Mouse (Mus musculus): Measurements from ENCODE around the gene Nfkb1. TPM values are rescaled to one million over a fixed set of nuclear protein-coding genes. Genes with fewer than 3 reads are reported as not detected.

The Nfkb1 gene
- polyA plus RNA-seq, 1 experiment from 2014 or later, result 18.9 TPM

DNA sequence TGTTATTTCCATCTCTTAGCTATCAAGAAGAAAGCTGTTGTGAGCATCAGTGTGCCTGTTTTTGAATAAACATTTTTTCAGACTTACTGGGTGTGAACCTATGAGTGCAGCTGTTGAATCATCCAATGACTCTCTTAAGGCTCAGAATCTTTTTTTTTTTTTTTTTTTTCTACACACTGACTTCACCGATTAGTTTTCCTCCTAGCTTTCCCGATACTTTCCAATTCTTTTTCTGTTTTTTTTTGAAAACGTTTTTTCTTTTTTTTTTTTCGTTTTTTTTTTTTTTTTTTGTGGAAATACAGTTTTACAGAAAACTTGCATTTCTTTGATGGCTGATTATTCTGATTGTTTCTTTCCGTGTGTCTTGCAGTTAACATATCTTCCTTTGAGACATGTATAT, 138.5 kb downstream of the Nfkb1 start:
- Histone ChIP-seq H3K4me3 (ENCODE audit: low read depth, low read length) (no peak overlapping the region), H3K9ac (replicated peaks; ENCODE audit: low read length) (no peak overlapping the region), H3K4me1 (ENCODE audit: control insufficient read depth, insufficient read depth, low read length) (no peaks in the 10 kb centered on the region), H3K4me2 (ENCODE audit: low read depth, low read length) (no peak overlapping the region), H3K36me3 (replicated peaks; ENCODE audit: control insufficient read depth, insufficient read depth, low read depth, low read length) (no peaks in the 10 kb centered on the region), H3K27me3 (ENCODE audit: control insufficient read depth, insufficient read depth, low read length) (no peaks in the 10 kb centered on the region), H3K27ac (replicated peaks; ENCODE audit: low read depth, low read length) (no peak overlapping the region), H3K9me3 (replicated peaks; ENCODE audit: control insufficient read depth, low read length) (no peaks in the 10 kb centered on the region)
- DNase-seq (ENCODE audit: low spot score) (no peak), ATAC-seq (replicated peaks; ENCODE audit: insufficient number of reproducible peaks, low FRiP score, low TSS enrichment, low read depth) (no peak)
- 78% methylated on average over 5 of the region's 5 CpGs for WGBS

DNA sequence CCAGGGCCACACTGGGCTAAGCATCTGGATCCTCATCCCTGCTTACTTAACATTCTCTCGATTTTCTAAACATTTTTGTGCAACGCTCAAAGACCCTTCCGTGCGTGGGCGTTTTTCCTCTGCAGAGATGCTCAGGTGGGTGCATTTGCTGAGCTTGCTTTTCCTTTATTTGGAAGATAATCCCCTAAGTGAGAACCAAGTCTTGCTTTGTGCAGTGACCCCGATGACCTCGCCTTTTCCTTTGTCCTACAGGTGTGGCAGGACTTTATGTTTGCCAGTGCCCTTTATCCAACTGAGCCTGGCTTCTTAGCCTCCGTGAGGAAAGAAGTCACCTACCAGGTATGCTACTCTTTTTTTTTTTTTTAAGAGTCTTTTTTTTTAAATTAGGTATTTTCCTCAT, 144.0 kb downstream of the Nfkb1 start:
- H3K4me2 ChIP-seq (ENCODE audit: low read depth, low read length), result no peak overlapping the region
- no peaks in the 10 kb centered on the region for H3K27me3 ChIP-seq (ENCODE audit: control insufficient read depth, insufficient read depth, low read length)
- H3K4me3 ChIP-seq (ENCODE audit: low read depth, low read length), result no peak overlapping the region
- no peak overlapping the region for H3K27ac ChIP-seq (replicated peaks; ENCODE audit: low read depth, low read length)
- no peaks in the 10 kb centered on the region for H3K9me3 ChIP-seq (replicated peaks; ENCODE audit: control insufficient read depth, low read length)
- DNase-seq (ENCODE audit: low spot score) (no peak), ATAC-seq (replicated peaks; ENCODE audit: insufficient number of reproducible peaks, low FRiP score, low TSS enrichment, low read depth) (no peak)
- 70% methylated on average over 8 of the region's 8 CpGs for WGBS
- no peak overlapping the region for H3K9ac ChIP-seq (replicated peaks; ENCODE audit: low read length)
- H3K36me3 ChIP-seq (replicated peaks; ENCODE audit: control insufficient read depth, insufficient read depth, low read depth, low read length), result no peaks in the 10 kb centered on the region
- H3K4me1 ChIP-seq (ENCODE audit: control insufficient read depth, insufficient read depth, low read length), result no peaks in the 10 kb centered on the region

DNA sequence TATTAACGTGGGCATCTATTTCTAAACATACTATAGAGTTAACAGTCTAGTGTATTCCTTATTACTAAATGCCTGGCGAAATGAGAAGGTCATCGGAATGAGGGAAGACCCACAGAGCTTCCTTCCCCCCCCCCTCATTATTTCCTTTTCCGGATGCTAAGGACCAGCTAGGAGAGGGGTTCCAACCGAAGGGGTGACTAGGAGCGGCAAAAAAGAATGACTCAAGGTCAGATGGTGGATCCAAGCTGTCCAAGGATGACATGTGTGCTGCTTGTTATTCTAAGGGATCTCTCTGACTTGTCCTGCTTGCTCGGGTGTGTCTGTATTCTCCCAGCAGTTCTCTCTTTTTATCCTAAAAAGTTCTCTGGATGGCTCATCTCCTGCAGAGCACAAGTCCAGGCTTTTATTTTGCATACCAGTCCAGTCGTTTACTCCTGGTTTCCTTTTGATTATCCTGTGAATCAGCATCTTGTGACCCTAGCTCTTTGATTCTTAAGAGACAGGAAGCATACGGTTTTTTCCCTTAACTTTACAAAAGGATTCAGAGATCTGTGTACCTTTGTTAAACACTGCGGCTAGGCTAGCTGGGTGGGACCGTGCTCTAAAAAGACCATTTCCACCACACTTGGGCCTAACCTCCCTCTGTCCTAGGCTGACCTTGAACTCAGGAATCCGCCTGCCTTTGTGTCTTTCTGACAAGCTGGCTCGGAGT, 145.0 kb downstream of the Nfkb1 start:
- H3K4me2 ChIP-seq (ENCODE audit: low read depth, low read length), result no peak overlapping the region
- no peaks in the 10 kb centered on the region for H3K9me3 ChIP-seq (replicated peaks; ENCODE audit: control insufficient read depth, low read length)
- no peak for ATAC-seq (replicated peaks; ENCODE audit: insufficient number of reproducible peaks, low FRiP score, low TSS enrichment, low read depth)
- no peaks in the 10 kb centered on the region for H3K27me3 ChIP-seq (ENCODE audit: control insufficient read depth, insufficient read depth, low read length)
- H3K27ac ChIP-seq (replicated peaks; ENCODE audit: low read depth, low read length), result no peak overlapping the region
- H3K9ac ChIP-seq (replicated peaks; ENCODE audit: low read length), result no peak overlapping the region
- DNase-seq (ENCODE audit: low spot score), result no peak
- H3K4me1 ChIP-seq (ENCODE audit: control insufficient read depth, insufficient read depth, low read length), result no peaks in the 10 kb centered on the region
- H3K36me3 ChIP-seq (replicated peaks; ENCODE audit: control insufficient read depth, insufficient read depth, low read depth, low read length), result no peaks in the 10 kb centered on the region
- 59% methylated on average over 13 of the region's 13 CpGs for WGBS
- H3K4me3 ChIP-seq (ENCODE audit: low read depth, low read length), result no peak overlapping the region

Other genes with a start within 250 kb of the Nfkb1 start
- gene Manba, start 205.9 kb downstream of the Nfkb1 start, polyA plus RNA-seq (2014; fragmentation: Nextera tagmentation; extraction: Ambion mirVana), result 3.9 TPM in 2 replicates
- gene Slc39a8, start 133.7 kb upstream of the Nfkb1 start, polyA plus RNA-seq (2014; fragmentation: Nextera tagmentation; extraction: Ambion mirVana), result 18.8 and 20.3 TPM in 2 replicates

All from embryonic facial prominence, embryonic 11.5 days (tissue).